Mouse (Mus musculus) brain, adult 2 months (tissue): ENCODE measurements around the gene Crnkl1.

Experiments used
- DNase-seq: peaks from one replicate; pipeline ENCODE4 v3.0.0; 2011; ENCODE audit warnings: low read depth, low spot score

Crnkl1 gene

DNA sequence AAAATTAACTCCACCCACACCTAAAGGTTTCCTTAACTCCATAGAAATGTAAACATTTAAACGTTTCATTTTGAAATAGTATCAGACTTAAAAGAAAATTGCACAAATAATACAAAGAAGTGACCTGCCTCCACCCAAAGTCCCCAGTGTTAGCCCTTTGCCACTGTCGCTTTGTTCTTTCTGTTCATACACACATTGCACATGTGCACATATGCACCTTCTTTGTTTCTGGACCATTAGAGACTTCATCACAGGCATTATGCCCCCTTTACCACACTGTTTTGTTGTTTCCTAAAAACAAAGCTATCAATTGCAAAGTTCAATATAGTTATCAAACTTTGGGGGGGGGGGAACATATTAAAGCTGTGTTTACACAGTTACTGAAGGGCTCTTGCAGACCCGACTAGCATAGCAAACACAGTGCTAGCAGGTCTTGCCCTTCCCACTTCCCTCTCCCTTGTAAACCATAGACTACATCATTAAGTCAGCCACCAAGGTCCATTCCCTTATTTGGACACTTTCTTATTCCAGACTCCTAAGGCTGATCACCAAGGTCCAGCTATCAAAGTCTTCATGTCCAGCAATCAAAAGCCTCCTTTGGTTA is 59.8 kb downstream of the Crnkl1 start:
- no peak for DNase-seq

DNA sequence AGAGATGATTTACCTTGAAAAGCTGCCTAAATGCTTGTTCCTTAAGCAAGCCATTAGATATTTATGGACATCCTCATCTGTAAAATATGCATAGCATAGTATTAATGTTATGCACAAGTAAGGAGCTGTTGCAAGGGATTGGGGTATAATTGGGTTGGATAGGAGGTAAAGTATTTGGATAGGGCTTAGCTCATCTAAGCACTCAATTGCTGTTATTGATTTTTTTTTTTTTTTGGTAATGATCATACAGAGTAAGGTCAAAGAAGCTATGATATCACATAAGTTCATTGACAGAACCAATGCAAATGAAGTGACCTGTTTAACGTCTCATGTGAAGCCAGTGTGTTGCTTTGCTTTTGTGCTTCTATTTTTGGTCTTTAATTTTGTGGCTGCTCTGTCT is 60.9 kb downstream of the Crnkl1 start:
- no peak for DNase-seq

DNA sequence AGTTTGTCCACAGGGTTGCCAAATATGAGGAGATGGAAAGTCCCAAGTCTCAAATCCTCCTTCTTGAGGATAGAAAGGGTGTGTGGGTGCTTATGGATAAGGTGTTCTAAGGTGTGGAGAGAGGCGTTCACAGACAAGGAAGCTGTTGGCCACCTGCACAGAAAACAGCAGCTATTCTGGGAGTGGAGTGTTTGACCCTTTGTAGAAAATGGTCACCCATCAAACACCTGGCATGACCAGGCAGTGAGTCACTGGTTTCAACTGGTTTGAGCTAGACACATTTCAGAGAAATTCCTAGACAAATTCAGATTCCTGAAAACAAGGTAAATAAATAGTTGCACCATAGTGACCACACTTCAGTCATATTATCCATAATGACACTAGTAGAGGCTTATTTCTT is 62.7 kb downstream of the Crnkl1 start:
- no peak for DNase-seq

DNA sequence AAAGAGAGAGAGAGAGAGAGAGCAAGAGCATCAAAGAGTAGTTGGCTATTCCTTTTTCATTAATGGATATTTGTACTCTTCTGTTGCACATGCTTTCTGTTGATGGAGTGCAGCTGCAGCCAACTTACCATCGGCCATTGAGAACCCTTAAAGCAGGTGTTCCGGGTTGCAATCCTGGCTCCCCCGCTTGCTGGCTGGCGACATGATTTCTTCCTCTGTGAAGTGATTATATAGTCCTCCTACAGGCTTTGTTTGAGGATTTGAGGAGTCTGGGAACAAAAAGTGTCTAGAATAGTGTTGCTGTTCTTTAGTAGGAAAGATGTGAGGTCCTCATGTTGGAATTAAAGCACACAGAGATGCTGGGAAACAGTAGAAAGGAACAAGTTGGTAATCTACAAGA is 63.5 kb downstream of the Crnkl1 start:
- DNase-seq, result peak; percentile 58
